Mouse (Mus musculus) layer of hippocampus, adult 18-20 months (tissue): ENCODE measurements around the gene Pigv. TPM values are rescaled to one million over a fixed set of nuclear protein-coding genes. Genes with fewer than 3 reads are reported as not detected.
A peak's percentile ranks its signal among the peaks of the same experiment; 100 is the strongest.

Source experiments
- DNase-seq, 2 experiments: peaks; one replicate each; pipeline ENCODE4 v3.0.0; 2022; ENCODE audit warnings: low spot score in 2 of 2
- microRNA-seq, 2 experiments: library from miRNA; unstranded; fragments of <30 nt; microRNA quantifications; one replicate each; pipeline ENCODE4 v1.2.0; 2021
- total RNA-seq, 2 experiments: library from RNA; stranded (reverse); gene quantifications; 2 replicates each; pipeline ENCODE4 v1.2.3; 2021

Gene Pigv
- total RNA-seq, 2 experiments from 2014 or later, result 9.4 to 12.3 TPM

DNA sequence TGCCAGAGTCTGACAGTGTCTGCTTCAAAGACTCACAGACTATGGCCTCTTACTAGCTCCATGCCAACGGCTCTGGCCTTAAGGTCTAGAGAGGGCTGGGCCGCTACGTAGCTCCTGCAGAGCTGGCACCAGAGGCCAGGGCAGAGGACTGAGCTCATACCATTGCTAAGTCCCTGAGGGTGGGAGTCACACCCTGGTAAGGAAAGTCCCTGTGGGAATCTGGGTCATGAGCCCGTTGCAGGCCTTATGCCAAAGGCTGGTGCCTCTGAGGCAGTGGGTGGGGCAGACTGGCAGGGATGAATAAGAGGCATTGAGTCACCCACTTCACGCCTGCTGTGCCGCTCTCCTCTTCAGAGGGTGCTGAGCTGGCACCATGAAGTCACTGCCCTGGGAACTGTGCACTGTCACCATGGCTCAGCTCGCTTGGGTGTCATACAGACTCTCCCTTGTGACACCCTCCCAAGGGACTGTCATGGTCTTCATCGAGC lies 58.1 kb downstream of the Pigv start:
- DNase-seq, result peak; percentile 53 to 76

DNA sequence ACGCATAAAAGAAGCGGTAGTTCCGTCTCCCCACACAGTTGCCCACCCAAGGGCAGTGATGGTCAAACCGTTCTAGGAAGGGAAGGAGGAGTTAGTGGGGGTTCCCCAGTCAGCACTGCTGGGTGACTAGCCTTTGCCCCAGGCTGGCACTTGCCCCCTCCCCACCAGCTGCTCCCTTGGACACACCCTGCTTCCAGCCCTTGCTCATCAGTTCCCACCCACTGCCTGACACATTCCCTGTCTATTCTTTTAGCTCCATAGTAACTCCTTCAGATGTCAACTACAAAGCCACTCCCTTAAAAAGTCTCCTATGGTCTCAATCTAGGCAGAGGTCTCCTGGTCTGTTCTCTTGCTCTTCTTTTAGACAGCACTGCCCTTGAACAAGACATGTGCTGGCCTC lies 58.6 kb downstream of the Pigv start:
- DNase-seq, result no peak

DNA sequence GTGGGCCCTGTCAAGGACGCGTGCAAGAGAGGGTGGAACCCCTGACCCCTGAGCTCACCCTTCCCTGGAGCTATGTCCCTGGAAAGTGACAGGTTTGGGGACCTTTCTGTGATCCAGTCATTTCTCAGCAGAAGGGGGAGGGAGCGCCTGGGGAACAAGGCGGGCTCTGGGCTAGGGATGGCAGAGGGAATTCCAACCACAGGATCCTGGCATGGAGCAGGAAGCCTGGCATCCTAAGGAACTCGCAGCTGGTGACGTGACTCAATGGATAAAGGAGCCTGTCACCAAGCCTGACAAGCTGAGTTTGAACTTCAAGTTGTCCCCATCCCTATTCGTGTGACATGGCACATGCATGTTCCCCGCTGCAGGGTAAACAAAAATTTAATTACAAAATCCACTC lies 59.4 kb downstream of the Pigv start:
- DNase-seq, result no peak

DNA sequence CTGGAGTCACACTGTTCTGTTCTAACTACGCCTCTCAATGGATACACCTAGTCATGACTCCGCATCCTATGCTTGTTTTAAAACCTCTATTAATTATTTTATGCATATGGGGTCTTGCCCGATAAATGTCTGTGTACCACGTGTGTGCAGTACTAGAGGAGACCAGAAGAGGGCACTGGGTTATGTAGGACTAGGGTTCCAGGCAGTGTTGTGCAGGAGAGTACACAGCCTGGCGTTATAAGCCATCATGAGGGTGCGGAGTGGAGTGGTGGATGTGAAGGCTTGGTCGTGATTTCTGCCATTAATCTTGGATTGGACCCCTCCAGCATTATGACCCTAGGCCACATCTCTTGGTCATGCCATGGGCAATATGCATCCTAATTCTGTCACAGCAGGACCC lies 60.0 kb downstream of the Pigv start:
- DNase-seq, result no peak

DNA sequence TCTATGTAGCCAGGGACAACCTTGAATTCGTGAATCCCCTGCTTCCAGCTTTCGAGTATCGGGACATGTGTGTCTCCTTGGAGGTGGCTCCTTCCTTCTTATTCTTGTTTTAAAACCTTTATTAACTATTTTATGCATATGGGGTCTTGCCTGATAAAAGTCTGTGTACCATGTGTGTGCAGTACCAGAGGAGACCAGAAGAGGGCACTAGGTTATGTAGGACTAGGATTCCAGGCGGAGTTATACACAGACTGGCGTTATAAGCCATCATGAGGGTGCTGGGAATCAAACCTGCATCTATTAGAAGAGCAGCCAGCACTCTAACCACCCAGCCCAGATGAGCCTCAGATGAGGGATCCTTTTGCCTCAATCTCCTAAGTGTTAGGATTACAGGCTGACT lies 60.6 kb downstream of the Pigv start:
- DNase-seq, result no peak

Small RNA genes within 50 kb of the gene (microRNA-seq; reads per million reads assigned to microRNA genes)
- 0 to 0.20 reads per million in 2 experiments for gene Mir7227

Other genes with a start within 250 kb of the Pigv start
- not detected for gene Tent5b, start 192.5 kb downstream of the Pigv start, total RNA-seq
- gene Trnp1, start 174.1 kb downstream of the Pigv start, total RNA-seq, result 100 to 1,000 TPM; 178 to 179 TPM
- gene Kdf1, start 153.7 kb downstream of the Pigv start, total RNA-seq, result under 1 TPM in 1 of 2 experiments, not detected in 1; 0.37 TPM
- gene Nudc, start 126.7 kb downstream of the Pigv start, total RNA-seq, result 100 to 1,000 TPM; 135 to 141 TPM
- not detected for gene Nr0b2, start 119.3 kb downstream of the Pigv start, total RNA-seq
- gene Gpatch3, start 97.9 kb downstream of the Pigv start, total RNA-seq, result 10 to 100 TPM in 1 of 2 experiments, 1 to 10 TPM in 1; 9.6 to 10.1 TPM
- 10 to 100 TPM; 10.7 to 12.1 TPM for gene Gpn2, start 88.3 kb downstream of the Pigv start, total RNA-seq
- 1 to 10 TPM; 2.7 to 3.2 TPM for gene Sfn, start 70.5 kb downstream of the Pigv start, total RNA-seq
- 10 to 100 TPM; 32.3 to 33.8 TPM for gene Zdhhc18, start 22.5 kb downstream of the Pigv start, total RNA-seq
- gene Arid1a, start 84.1 kb upstream of the Pigv start, total RNA-seq, result 10 to 100 TPM; 81.2 to 83.2 TPM
- gene Rps6ka1, start 215.2 kb upstream of the Pigv start, total RNA-seq, result 10 to 100 TPM; 10.6 to 10.9 TPM